9 mouse cellular contexts compared by ENCODE assay signal in genomic region chr7:66107930-66108329, GRCm38 (mm10). TPM values are rescaled to one million over a fixed set of nuclear protein-coding genes. Genes with fewer than 3 reads are reported as not detected.
DNase-seq lines count a peak whose midpoint lies in the region; ATAC-seq and TF ChIP-seq lines count a peak whose summit lies in the region.
"Had no signal": no experiment of that assay in that cellular context is flagged by ENCODE, and none has a peak within 500 bp of the region (broad histone marks: within the 10 kb centered on the region; RNA-seq: fewer than 3 reads in every experiment).

No protein-coding gene starts in this region.

- peak in 1 of 2 experiments; percentile 29 for DNase-seq in cerebellum, adult 2 months
- no peak for DNase-seq in cerebellum, adult 11 months
- no peak for DNase-seq in lung, postnatal 0 days (ENCODE audit: low spot score)
- DNase-seq in lung, adult 18-20 months, result no peak
- peak; percentile 56 for DNase-seq in embryo, embryonic 11 days
- no peak for DNase-seq in urinary bladder, postnatal 36 days (ENCODE audit: low spot score in 2 of 2)
- no peak for DNase-seq in testis, postnatal 14 days (ENCODE audit: low spot score)

- no peak overlapping the region for H3K4me2 ChIP-seq in lung, postnatal 0 days (replicated peaks; ENCODE audit: low read depth, low read length)
- H3K4me2 ChIP-seq in liver, embryonic 15.5 days, result peak overlapping the region; percentile 99

- no peaks in the 10 kb centered on the region; the same call in 1 of the 2 replicates for H3K4me1 ChIP-seq in cerebellum, adult 2 months (ENCODE audit: control insufficient read depth, insufficient read depth, low read length)
- peaks cover 13% of the 10 kb centered on the region; the same call in 1 of the 2 replicates for H3K4me1 ChIP-seq in lung, postnatal 0 days (ENCODE audit: insufficient read depth, low read depth, low read length)
- peaks cover 39% of the 10 kb centered on the region for H3K4me1 ChIP-seq in liver, embryonic 15.5 days (replicated peaks)

- no peaks in the 10 kb centered on the region for H3K27me3 ChIP-seq in cerebellum, adult 2 months (ENCODE audit: control insufficient read depth, insufficient read depth, low read length)
- H3K27me3 ChIP-seq in lung, postnatal 0 days (replicated peaks; ENCODE audit: insufficient read depth, low read length), result no peaks in the 10 kb centered on the region
- peaks cover 14% of the 10 kb centered on the region for H3K27me3 ChIP-seq in liver, embryonic 15.5 days

- 7% methylated on average over 7 of the region's 7 CpGs for WGBS in cerebellum, adult 2 months
- 15% methylated on average over 7 of the region's 7 CpGs for WGBS in lung, postnatal 0 days
- 12% methylated on average over 7 of the region's 7 CpGs for WGBS in liver, embryonic 15.5 days (ENCODE audit: insufficient replicate concordance)

- H3K9ac ChIP-seq in lung, postnatal 0 days (replicated peaks; ENCODE audit: low read depth), result no peak overlapping the region
- no peak overlapping the region for H3K9ac ChIP-seq in liver, embryonic 15.5 days

- no peak for TF ChIP-seq POLR2A in cerebellum, adult 2 months (IDR thresholded peaks at IDR 0.05; ENCODE audit: borderline replicate concordance, insufficient read depth, low read length)

- no peak overlapping the region for H3K4me3 ChIP-seq in cerebellum, adult 2 months (replicated peaks; ENCODE audit: insufficient read depth, low read depth, low read length)
- H3K4me3 ChIP-seq in lung, postnatal 0 days (ENCODE audit: low read depth, low read length), result no peak overlapping the region
- no peak overlapping the region for H3K4me3 ChIP-seq in liver, embryonic 15.5 days (replicated peaks)

- no peaks in the 10 kb centered on the region for H3K36me3 ChIP-seq in lung, postnatal 0 days (ENCODE audit: insufficient read depth, low read length)
- H3K36me3 ChIP-seq in liver, embryonic 15.5 days (replicated peaks), result no peaks in the 10 kb centered on the region
- H3K36me3 ChIP-seq: midbrain, embryonic 12.5 days had no signal

- no peak overlapping the region for H3K27ac ChIP-seq in cerebellum, adult 2 months (ENCODE audit: insufficient read depth, low read length)
- peak overlapping the region; percentile 86; the same call in 1 of the 2 replicates for H3K27ac ChIP-seq in lung, postnatal 0 days (ENCODE audit: low read length)
- no peak overlapping the region for H3K27ac ChIP-seq in liver, embryonic 15.5 days (replicated peaks)
- H3K27ac ChIP-seq: midbrain, embryonic 12.5 days had no signal

- TF ChIP-seq EP300 in lung, postnatal 0 days (IDR thresholded peaks at IDR 0.05), result no peak

- TF ChIP-seq CTCF in cerebellum, adult 2 months (IDR thresholded peaks at IDR 0.05; ENCODE audit: borderline replicate concordance, insufficient read depth, low read depth, low read length), result peak; percentile 30; the same call in 1 of the 2 replicates
- peak; percentile 61 for TF ChIP-seq CTCF in lung, postnatal 0 days (IDR thresholded peaks at IDR 0.05)

- ATAC-seq in lung, postnatal 0 days, result no peak
- ATAC-seq in liver, embryonic 15.5 days (ENCODE audit: insufficient read depth), result no peak

- no peaks in the 10 kb centered on the region for H3K9me3 ChIP-seq in lung, postnatal 0 days (ENCODE audit: low read length)
- H3K9me3 ChIP-seq in liver, embryonic 15.5 days (replicated peaks), result no peaks in the 10 kb centered on the region
- H3K9me3 ChIP-seq: midbrain, embryonic 12.5 days had no signal

RNA-seq across cellular contexts. Expression of gene Chsy1, which starts 1.4 kb away (rescaled TPM):
- 6.1 and 6.8 TPM in 2 replicates for polyA plus RNA-seq in cerebellum, adult 2 months (2012; rRNA removed)
- 22.5 and 23.7 TPM in 2 replicates for polyA plus RNA-seq in lung, postnatal 0 days (2015; fragmentation: Nextera tagmentation; extraction: Ambion mirVana)
- polyA plus RNA-seq in liver, embryonic 15.5 days (2015; fragmentation: Nextera tagmentation; extraction: Ambion mirVana), result 6.2 and 6.3 TPM in 2 replicates

RNA-seq across cellular contexts. Expression of gene Selenos, which starts 28.5 kb away (rescaled TPM):
- 113 and 123 TPM in 2 replicates for polyA plus RNA-seq in cerebellum, adult 2 months (2012; rRNA removed)
- polyA plus RNA-seq in lung, postnatal 0 days (2015; fragmentation: Nextera tagmentation; extraction: Ambion mirVana), result 164 and 167 TPM in 2 replicates
- 63.2 and 65.4 TPM in 2 replicates for polyA plus RNA-seq in liver, embryonic 15.5 days (2015; fragmentation: Nextera tagmentation; extraction: Ambion mirVana)

RNA-seq across cellular contexts. Expression of gene Snrpa1, which starts 49.1 kb away (rescaled TPM):
- polyA plus RNA-seq in cerebellum, adult 2 months (2012; rRNA removed), result 43.8 and 45.9 TPM in 2 replicates
- polyA plus RNA-seq in lung, postnatal 0 days (2015; fragmentation: Nextera tagmentation; extraction: Ambion mirVana), result 58.0 and 59.1 TPM in 2 replicates
- polyA plus RNA-seq in liver, embryonic 15.5 days (2015; fragmentation: Nextera tagmentation; extraction: Ambion mirVana), result 75.1 and 77.3 TPM in 2 replicates
